Mouse (Mus musculus): ENCODE data around the gene Stx8. TPM values are rescaled to one million over a fixed set of nuclear protein-coding genes. Genes with fewer than 3 reads are reported as not detected.

Stx8 gene
- polyA plus RNA-seq, 1 experiment from 2014 or later = 37.4 TPM

GRCm38 (mm10) chr11:68190849-68191248 lies 224.9 kb downstream of the Stx8 start:
- Histone ChIP-seq H3K36me3 (ENCODE audit: inconsistent target) (no peaks in the 10 kb centered on the region), H3K4me3 (ENCODE audit: inconsistent target) (no peak overlapping the region), H3K79me2 (ENCODE audit: inconsistent target) (no peaks in the 10 kb centered on the region), H3K27ac (no peak overlapping the region)
- 91% methylated on average over 5 of the region's 5 CpGs for WGBS (ENCODE audit: missing documents)

DNA sequence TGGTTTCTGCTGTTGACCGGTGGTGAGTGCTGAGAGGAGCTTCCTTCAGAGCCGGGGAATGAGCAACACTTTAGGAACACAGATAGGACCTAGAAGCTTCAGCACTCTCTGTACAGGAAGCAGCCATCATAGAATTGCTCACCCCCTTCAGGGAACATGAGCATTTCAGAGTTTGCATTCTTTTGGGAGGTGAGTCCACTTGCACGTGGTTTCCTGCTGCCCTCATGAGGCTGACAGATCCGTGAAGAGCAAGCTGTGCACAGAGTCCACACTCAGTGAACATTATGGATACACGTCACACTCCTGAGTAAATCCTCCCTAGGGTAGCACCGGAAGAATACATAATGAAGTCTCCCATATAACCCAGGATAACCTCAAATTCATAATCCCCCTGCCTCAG lies 229.2 kb downstream of the Stx8 start:
- no peak overlapping the region for H3K4me3 ChIP-seq (ENCODE audit: inconsistent target)
- H3K79me2 ChIP-seq (ENCODE audit: inconsistent target) = no peaks in the 10 kb centered on the region
- no peaks in the 10 kb centered on the region for H3K36me3 ChIP-seq (ENCODE audit: inconsistent target)
- 71% methylated on average over 6 of the region's 6 CpGs for WGBS (ENCODE audit: missing documents)
- no peak overlapping the region for H3K27ac ChIP-seq

GRCm38 (mm10) chr11:68195693-68196176 lies 229.7 kb downstream of the Stx8 start:
- Histone ChIP-seq H3K79me2 (ENCODE audit: inconsistent target) (no peaks in the 10 kb centered on the region), H3K27ac (no peak overlapping the region), H3K36me3 (ENCODE audit: inconsistent target) (no peaks in the 10 kb centered on the region), H3K4me3 (ENCODE audit: inconsistent target) (no peak overlapping the region)
- WGBS (ENCODE audit: missing documents) = 88% methylated on average over 10 of the region's 10 CpGs

GRCm38 (mm10) chr11:68196566-68196965 lies 230.6 kb downstream of the Stx8 start:
- WGBS (ENCODE audit: missing documents) = 94% methylated on average over 6 of the region's 6 CpGs
- H3K27ac ChIP-seq = no peak overlapping the region
- no peak overlapping the region for H3K4me3 ChIP-seq (ENCODE audit: inconsistent target)
- H3K79me2 ChIP-seq (ENCODE audit: inconsistent target) = no peaks in the 10 kb centered on the region
- H3K36me3 ChIP-seq (ENCODE audit: inconsistent target) = no peaks in the 10 kb centered on the region

DNA sequence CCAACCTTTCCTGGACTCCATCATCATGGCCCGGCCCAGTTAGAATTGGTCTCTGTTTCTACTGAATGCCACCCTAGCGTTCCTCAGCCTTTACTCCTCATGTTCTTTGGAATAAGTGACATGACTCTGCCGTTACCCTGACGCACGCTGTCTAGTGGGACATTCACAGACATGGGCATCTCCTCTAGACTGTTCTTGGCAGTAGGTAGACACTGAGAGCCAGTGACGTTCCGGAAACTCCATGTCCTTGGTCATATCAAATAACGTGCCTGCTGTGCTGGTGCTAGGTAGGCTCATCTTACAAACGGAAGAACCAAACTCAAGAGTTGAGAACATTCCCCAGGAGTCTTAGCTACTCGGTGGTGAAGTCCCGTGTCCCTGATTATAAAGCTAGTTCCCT lies 231.5 kb downstream of the Stx8 start:
- H3K36me3 ChIP-seq (ENCODE audit: inconsistent target) = no peaks in the 10 kb centered on the region
- H3K27ac ChIP-seq = no peak overlapping the region
- H3K79me2 ChIP-seq (ENCODE audit: inconsistent target) = no peaks in the 10 kb centered on the region
- H3K4me3 ChIP-seq (ENCODE audit: inconsistent target) = no peak overlapping the region
- 96% methylated on average over 11 of the region's 11 CpGs for WGBS (ENCODE audit: missing documents)

DNA sequence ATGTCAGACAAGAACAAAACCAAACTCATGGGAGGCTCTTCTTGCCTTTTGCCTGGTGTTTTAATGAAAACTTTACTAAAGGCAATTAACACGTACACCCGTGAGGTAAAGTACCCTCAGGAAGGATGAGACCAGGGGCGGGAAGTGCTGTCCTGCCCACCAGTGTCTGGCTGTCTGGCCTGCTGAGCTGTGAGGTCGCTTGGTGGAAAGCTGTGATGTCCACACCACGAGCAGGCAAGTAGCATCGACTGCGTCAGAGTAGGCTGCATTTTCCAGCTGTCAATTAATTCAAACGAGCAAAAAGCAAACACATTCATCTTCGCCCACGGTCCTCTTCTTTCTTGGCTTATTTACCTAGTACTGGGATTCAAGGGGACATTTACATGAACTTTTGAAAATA lies 232.7 kb downstream of the Stx8 start:
- no peak overlapping the region for H3K27ac ChIP-seq
- H3K4me3 ChIP-seq (ENCODE audit: inconsistent target) = no peak overlapping the region
- H3K79me2 ChIP-seq (ENCODE audit: inconsistent target) = no peaks in the 10 kb centered on the region
- 87% methylated on average over 10 of the region's 10 CpGs for WGBS (ENCODE audit: missing documents)
- no peaks in the 10 kb centered on the region for H3K36me3 ChIP-seq (ENCODE audit: inconsistent target)

DNA sequence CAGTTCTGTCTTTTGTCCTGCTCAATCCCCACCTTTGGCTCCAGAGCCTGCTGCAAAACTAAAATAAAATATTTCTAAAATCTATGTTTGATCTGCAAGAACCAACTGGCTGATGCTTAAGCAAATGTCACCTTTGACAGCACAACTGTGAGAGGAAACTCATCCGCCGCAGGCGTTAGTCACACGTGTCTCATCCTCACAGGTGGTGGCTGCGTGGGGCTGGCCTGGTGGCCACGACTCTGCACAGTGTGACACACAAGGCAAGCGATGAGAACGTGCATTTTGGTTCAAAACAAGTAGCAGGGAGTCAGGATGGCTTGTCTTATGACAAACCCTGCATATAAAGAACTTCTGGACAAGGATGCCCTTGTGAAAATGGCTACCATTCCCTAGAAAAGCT lies 233.1 kb downstream of the Stx8 start:
- WGBS (ENCODE audit: missing documents) = 76% methylated on average over 8 of the region's 8 CpGs
- Histone ChIP-seq H3K27ac (no peak overlapping the region), H3K79me2 (ENCODE audit: inconsistent target) (no peaks in the 10 kb centered on the region), H3K36me3 (ENCODE audit: inconsistent target) (no peaks in the 10 kb centered on the region), H3K4me3 (ENCODE audit: inconsistent target) (no peak overlapping the region)

DNA sequence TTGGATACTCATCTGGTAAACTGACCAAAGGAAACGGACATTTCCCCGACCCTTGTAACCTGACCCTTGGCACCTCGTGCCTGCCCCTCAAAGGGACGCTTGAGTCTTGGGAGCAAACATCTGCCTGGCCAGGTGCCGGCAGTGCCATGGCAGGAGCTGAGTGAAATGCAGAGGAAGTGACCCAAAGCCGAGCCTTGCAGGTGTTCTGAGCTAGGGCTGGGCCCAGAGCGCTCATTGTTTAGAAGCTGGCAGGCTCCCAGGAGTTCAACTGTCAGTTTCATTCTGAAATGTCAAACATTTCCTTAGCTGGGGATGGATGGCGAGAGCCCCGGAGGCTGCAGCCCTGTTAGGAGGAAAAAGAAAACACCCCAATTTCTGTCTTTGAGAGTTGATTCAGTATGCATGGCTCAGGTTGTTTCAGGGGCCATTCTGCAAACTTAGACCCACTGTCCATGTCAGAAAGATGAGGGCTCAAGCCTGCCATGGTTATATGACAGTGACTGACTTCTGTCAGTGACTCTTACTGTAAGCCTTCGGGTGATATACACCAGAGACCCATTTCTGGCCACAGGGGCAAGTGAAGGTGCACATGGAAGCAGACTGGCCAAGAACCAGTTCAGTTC lies 233.9 kb downstream of the Stx8 start:
- 28% methylated on average over 10 of the region's 10 CpGs for WGBS (ENCODE audit: missing documents)
- Histone ChIP-seq H3K4me3 (ENCODE audit: inconsistent target) (no peak overlapping the region), H3K79me2 (ENCODE audit: inconsistent target) (no peaks in the 10 kb centered on the region), H3K36me3 (ENCODE audit: inconsistent target) (no peaks in the 10 kb centered on the region), H3K27ac (no peak overlapping the region)

DNA sequence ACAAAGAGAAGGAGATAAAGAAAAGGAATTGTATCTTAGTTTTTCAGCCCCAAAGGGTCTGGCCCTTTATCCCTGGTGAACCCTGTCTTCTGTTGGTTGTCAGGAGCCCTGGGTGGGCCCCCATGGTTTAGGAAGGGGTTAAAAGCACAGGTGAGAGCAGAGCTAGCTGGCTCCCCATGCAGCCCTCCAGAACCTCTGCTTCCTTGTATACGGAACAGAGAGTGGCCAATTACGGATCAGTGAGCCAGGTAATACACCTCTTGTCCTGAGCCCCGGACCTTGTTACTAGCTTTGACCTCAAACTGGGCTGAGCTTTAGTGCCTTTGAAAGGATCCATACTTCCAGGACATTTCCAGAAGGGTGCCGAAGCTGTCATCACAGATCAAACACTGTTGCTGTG lies 234.5 kb downstream of the Stx8 start:
- no peak overlapping the region for H3K27ac ChIP-seq
- WGBS (ENCODE audit: missing documents) = 94% methylated on average over 4 of the region's 4 CpGs
- H3K4me3 ChIP-seq (ENCODE audit: inconsistent target) = no peak overlapping the region

GRCm38 (mm10) chr11:68201063-68201462 lies 235.1 kb downstream of the Stx8 start:
- no peaks in the 10 kb centered on the region for H3K36me3 ChIP-seq (ENCODE audit: inconsistent target)
- H3K79me2 ChIP-seq (ENCODE audit: inconsistent target) = no peaks in the 10 kb centered on the region
- H3K27ac ChIP-seq = no peak overlapping the region
- no peak overlapping the region for H3K4me3 ChIP-seq (ENCODE audit: inconsistent target)
- 20% methylated on average over 1 of the region's 1 CpGs for WGBS (ENCODE audit: missing documents)

More for the DNA sequence above, 234.5 kb downstream of the Stx8 start:
- H3K79me2 ChIP-seq (ENCODE audit: inconsistent target) = no peaks in the 10 kb centered on the region
- no peaks in the 10 kb centered on the region for H3K36me3 ChIP-seq (ENCODE audit: inconsistent target)

GRCm38 (mm10) chr11:68201811-68202459 lies 235.9 kb downstream of the Stx8 start:
- 85% methylated on average over 10 of the region's 10 CpGs for WGBS (ENCODE audit: missing documents)

DNA sequence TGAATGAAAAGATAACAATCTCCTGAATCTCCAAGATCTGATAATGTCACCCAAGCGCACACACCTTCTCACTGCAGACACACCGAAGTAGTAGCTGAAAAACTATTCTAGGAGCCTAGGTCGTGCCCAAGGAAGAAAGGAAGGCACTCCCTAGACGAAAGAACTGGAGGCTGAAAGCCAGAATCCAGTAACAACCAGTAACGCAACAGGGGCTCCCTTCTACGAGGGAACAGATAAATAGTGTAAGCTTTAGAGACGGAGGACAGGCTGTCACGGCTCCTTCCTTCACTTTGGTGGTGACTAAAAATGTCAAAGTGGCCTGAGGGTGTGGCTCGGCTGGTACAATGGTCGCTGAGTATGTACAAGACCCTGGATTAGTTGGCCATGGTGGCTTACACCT lies 236.6 kb downstream of the Stx8 start:
- H3K27ac ChIP-seq = no peak overlapping the region

More at GRCm38 (mm10) chr11:68201811-68202459, 235.9 kb downstream of the Stx8 start:
- H3K4me3 ChIP-seq (ENCODE audit: inconsistent target) = no peak overlapping the region
- no peaks in the 10 kb centered on the region for H3K36me3 ChIP-seq (ENCODE audit: inconsistent target)
- H3K27ac ChIP-seq = no peak overlapping the region
- H3K79me2 ChIP-seq (ENCODE audit: inconsistent target) = no peaks in the 10 kb centered on the region

GRCm38 (mm10) chr11:68203658-68204315 lies 237.8 kb downstream of the Stx8 start:
- Histone ChIP-seq H3K27ac (no peak overlapping the region), H3K36me3 (ENCODE audit: inconsistent target) (no peaks in the 10 kb centered on the region), H3K79me2 (ENCODE audit: inconsistent target) (no peaks in the 10 kb centered on the region), H3K4me3 (ENCODE audit: inconsistent target) (no peak overlapping the region)
- 77% methylated on average over 10 of the region's 10 CpGs for WGBS (ENCODE audit: missing documents)

More for the DNA sequence above, 236.6 kb downstream of the Stx8 start:
- WGBS (ENCODE audit: missing documents) = 97% methylated on average over 10 of the region's 10 CpGs
- H3K4me3 ChIP-seq (ENCODE audit: inconsistent target) = no peak overlapping the region
- no peaks in the 10 kb centered on the region for H3K36me3 ChIP-seq (ENCODE audit: inconsistent target)
- no peaks in the 10 kb centered on the region for H3K79me2 ChIP-seq (ENCODE audit: inconsistent target)

DNA sequence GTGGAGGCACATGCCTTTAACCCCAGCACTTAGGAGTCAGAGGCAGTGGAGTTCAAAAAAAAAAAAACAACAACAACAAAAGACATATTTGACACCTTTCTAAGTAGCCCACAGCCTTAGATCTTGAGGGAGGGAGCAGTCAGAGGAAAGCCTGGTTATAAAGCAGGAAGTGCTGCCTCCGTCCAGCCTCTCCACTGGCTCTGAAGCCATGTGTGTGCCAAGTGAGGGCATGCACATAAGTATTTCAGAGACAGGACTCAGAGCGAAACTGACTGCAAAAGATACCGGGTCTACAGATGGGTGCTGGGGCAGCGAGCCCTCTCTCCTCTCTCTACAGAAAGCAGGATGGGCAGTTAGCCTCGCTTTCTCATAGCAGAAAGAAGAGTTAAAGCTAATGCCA lies 238.4 kb downstream of the Stx8 start:
- 78% methylated on average over 5 of the region's 5 CpGs for WGBS (ENCODE audit: missing documents)
- Histone ChIP-seq H3K4me3 (ENCODE audit: inconsistent target) (no peak overlapping the region), H3K27ac (no peak overlapping the region), H3K36me3 (ENCODE audit: inconsistent target) (no peaks in the 10 kb centered on the region), H3K79me2 (ENCODE audit: inconsistent target) (no peaks in the 10 kb centered on the region)

- H3K79me2 ChIP-seq (ENCODE audit: inconsistent target) = no peaks in the 10 kb centered on the region
- 88% methylated on average over 10 of the region's 10 CpGs for WGBS (ENCODE audit: missing documents)
- H3K4me3 ChIP-seq (ENCODE audit: inconsistent target) = no peak overlapping the region
- H3K27ac ChIP-seq = no peak overlapping the region
- H3K36me3 ChIP-seq (ENCODE audit: inconsistent target) = no peaks in the 10 kb centered on the region
Measured at GRCm38 (mm10) chr11:68205572-68206229, 239.7 kb downstream of the Stx8 start.

Measured in macrophage (primary cell).